Mouse (Mus musculus) testis, adult 2 months (tissue): Measurements from ENCODE around the gene Lrrc71. TPM values are rescaled to one million over a fixed set of nuclear protein-coding genes. Genes with fewer than 3 reads are reported as not detected.

Source experiments
- H3K27ac ChIP-seq: fragments of 200-500 bp; 2 replicates; pipeline ENCODE4 v1.5.1; 2012; ENCODE audit warnings: low read depth, low read length; ENCODE audit not compliant: control insufficient read depth, insufficient read depth
- H3K27me3 ChIP-seq: fragments of 200-500 bp; 2 replicates; pipeline ENCODE4 v1.6.1; 2012; ENCODE audit warnings: mild to moderate bottlenecking, low read length, moderate library complexity; ENCODE audit not compliant: control insufficient read depth, insufficient read depth
- H3K36me3 ChIP-seq: fragments of 200-500 bp; 2 replicates; pipeline ENCODE4 v1.6.1; 2012; ENCODE audit warnings: mild to moderate bottlenecking, low read length; ENCODE audit not compliant: control insufficient read depth, insufficient read depth
- H3K4me1 ChIP-seq: fragments of 200-500 bp; 2 replicates; pipeline ENCODE4 v1.6.1; 2012; ENCODE audit warnings: low read length; ENCODE audit not compliant: control insufficient read depth, insufficient read depth
- H3K4me3 ChIP-seq: fragments of 200-500 bp; 2 replicates; pipeline ENCODE4 v1.5.1; 2012; ENCODE audit warnings: low read depth, mild to moderate bottlenecking, low read length, moderate library complexity, mixed read lengths; ENCODE audit not compliant: control insufficient read depth
- CTCF ChIP-seq: fragments of 200-500 bp; IDR thresholded peaks from 2 replicates; pipeline ENCODE4 v1.5.1; 2012; ENCODE audit warnings: low read depth, mild to moderate bottlenecking, inconsistent platforms, low read length, moderate library complexity; ENCODE audit not compliant: control insufficient read depth, insufficient read depth, insufficient replicate concordance
- POLR2A ChIP-seq: fragments of 200-500 bp; IDR thresholded peaks from 2 replicates; pipeline ENCODE4 v1.6.1; 2012; ENCODE audit warnings: low read depth, mild to moderate bottlenecking, inconsistent platforms, low read length, moderate library complexity; ENCODE audit not compliant: control insufficient read depth
- polyA plus RNA-seq: library from polyadenylated mRNA; depleted of rRNA; stranded (reverse); fragments of >200 nt; gene quantifications from 2 replicates; pipeline ENCODE4 v1.2.3, GENCODE M21; 2012

Gene Lrrc71
- polyA plus RNA-seq, 1 experiment, result 135 TPM

GRCm38 (mm10) chr3:87785156-87785555 lies 36.7 kb upstream of the Lrrc71 start:
- Histone ChIP-seq H3K4me3 (no peak overlapping the region), H3K4me1 (no peaks in the 10 kb centered on the region; the same call in 1 of the 2 replicates), H3K27me3 (no peaks in the 10 kb centered on the region), H3K36me3 (no peaks in the 10 kb centered on the region), H3K27ac (no peak overlapping the region)
- TF ChIP-seq POLR2A (no peak), CTCF (no peak)

- H3K4me3 ChIP-seq, result no peak overlapping the region
- TF ChIP-seq POLR2A (no peak), CTCF (no peak)
- no peak overlapping the region for H3K27ac ChIP-seq
These were observed 35.0 kb upstream of the Lrrc71 start for GRCm38 (mm10) chr3:87783282-87784023.

GRCm38 (mm10) chr3:87779086-87779485 lies 30.7 kb upstream of the Lrrc71 start:
- Histone ChIP-seq H3K36me3 (no peaks in the 10 kb centered on the region), H3K27me3 (no peaks in the 10 kb centered on the region)
- TF ChIP-seq CTCF (no peak), POLR2A (no peak)

More at GRCm38 (mm10) chr3:87783282-87784023, 35.0 kb upstream of the Lrrc71 start:
- no peaks in the 10 kb centered on the region for H3K27me3 ChIP-seq
- no peaks in the 10 kb centered on the region for H3K36me3 ChIP-seq
- peaks cover 3% of the 10 kb centered on the region; the same call in 1 of the 2 replicates for H3K4me1 ChIP-seq

GRCm38 (mm10) chr3:87778283-87778682 lies 29.9 kb upstream of the Lrrc71 start:
- no peaks in the 10 kb centered on the region for H3K27me3 ChIP-seq
- TF ChIP-seq CTCF (no peak), POLR2A (no peak)
- H3K4me3 ChIP-seq, result no peak overlapping the region
- no peaks in the 10 kb centered on the region for H3K36me3 ChIP-seq
- H3K27ac ChIP-seq, result no peak overlapping the region
- peaks cover 5% of the 10 kb centered on the region for H3K4me1 ChIP-seq

More at GRCm38 (mm10) chr3:87779086-87779485, 30.7 kb upstream of the Lrrc71 start:
- Histone ChIP-seq H3K27ac (no peak overlapping the region), H3K4me3 (no peak overlapping the region), H3K4me1 (peaks cover 5% of the 10 kb centered on the region)

- no peaks in the 10 kb centered on the region for H3K36me3 ChIP-seq
- TF ChIP-seq POLR2A (no peak), CTCF (no peak)
- H3K4me3 ChIP-seq, result no peak overlapping the region
- peaks cover 4% of the 10 kb centered on the region for H3K4me1 ChIP-seq
- H3K27me3 ChIP-seq, result no peaks in the 10 kb centered on the region
- H3K27ac ChIP-seq, result no peak overlapping the region
These were observed 22.7 kb upstream of the Lrrc71 start for GRCm38 (mm10) chr3:87771088-87771487.

GRCm38 (mm10) chr3:87770280-87770679 lies 21.9 kb upstream of the Lrrc71 start:
- TF ChIP-seq CTCF (peak; percentile 31; the same call in 1 of the 2 replicates), POLR2A (no peak)
- H3K4me1 ChIP-seq, result peaks cover 4% of the 10 kb centered on the region
- no peaks in the 10 kb centered on the region for H3K27me3 ChIP-seq
- H3K27ac ChIP-seq, result no peak overlapping the region
- no peak overlapping the region for H3K4me3 ChIP-seq
- H3K36me3 ChIP-seq, result no peaks in the 10 kb centered on the region

- Histone ChIP-seq H3K27me3 (no peaks in the 10 kb centered on the region), H3K4me1 (peaks cover 4% of the 10 kb centered on the region), H3K4me3 (no peak overlapping the region), H3K36me3 (no peaks in the 10 kb centered on the region), H3K27ac (no peak overlapping the region)
- TF ChIP-seq POLR2A, result no peak
- TF ChIP-seq CTCF, result no peak
These were observed 21.1 kb upstream of the Lrrc71 start for GRCm38 (mm10) chr3:87769506-87769905.

- Histone ChIP-seq H3K27ac (peak overlapping the region; percentile 12), H3K4me3 (peak overlapping the region; percentile 83), H3K36me3 (no peaks in the 10 kb centered on the region), H3K4me1 (peaks cover 4% of the 10 kb centered on the region), H3K27me3 (no peaks in the 10 kb centered on the region)
- TF ChIP-seq POLR2A (no peak; the same call in 1 of the 2 replicates), CTCF (peak; percentile 94)
These were observed 20.4 kb upstream of the Lrrc71 start for GRCm38 (mm10) chr3:87768844-87769243.
